Mouse (Mus musculus): Measurements from ENCODE around the gene Plppr2.
A peak's percentile ranks its signal among the peaks of the same experiment; 100 is the strongest.

The Plppr2 gene

DNA sequence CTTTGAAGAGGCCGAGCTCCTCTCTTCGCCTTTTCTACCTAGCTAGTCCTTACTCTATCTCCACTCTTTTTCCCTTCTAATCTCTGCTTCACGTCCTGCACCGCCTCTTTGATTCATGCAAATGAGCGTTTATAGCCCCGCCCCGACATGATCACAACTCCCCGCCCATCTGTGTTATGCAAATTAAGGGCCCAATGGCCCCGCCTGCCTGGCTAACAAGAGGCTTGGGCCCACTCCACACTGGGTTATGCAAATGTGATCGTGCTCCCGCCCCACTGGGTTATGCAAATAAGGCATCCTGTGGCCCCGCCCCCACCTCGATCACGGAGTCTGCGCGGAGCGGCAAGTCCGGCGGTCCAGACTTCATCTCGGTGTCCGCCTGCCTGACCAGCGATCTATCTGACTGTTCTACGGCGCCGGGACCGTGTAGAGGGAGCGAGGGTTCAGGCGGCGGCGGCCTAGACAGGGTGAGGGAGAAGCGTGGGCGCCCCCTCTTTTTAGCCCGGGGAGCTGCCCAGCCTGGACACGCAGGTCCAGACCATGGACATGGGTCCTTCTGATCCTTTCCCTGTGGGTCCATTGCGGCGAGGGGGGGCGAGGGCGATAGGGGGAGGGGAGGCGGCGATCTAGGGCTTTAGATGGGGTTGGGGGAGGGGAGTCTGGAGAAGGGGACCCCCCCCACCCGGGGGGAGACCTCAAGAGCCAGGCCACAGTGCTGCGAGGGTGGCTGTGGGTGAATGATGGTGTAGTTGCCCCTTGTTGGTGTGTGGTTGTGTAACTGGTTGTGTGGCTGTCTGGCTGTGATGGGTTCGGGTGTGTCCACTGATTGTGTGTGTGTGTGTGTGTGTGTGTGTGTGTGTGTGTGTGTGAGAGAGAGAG lies at the start of gene Plppr2:
Gene Plppr2 (plus strand): TSS at position 342 of the 879 bp plus-strand sequence.
- peak; percentile 95 to 96 for DNase-seq (ENCODE audit: low spot score in 2 of 2)

DNA sequence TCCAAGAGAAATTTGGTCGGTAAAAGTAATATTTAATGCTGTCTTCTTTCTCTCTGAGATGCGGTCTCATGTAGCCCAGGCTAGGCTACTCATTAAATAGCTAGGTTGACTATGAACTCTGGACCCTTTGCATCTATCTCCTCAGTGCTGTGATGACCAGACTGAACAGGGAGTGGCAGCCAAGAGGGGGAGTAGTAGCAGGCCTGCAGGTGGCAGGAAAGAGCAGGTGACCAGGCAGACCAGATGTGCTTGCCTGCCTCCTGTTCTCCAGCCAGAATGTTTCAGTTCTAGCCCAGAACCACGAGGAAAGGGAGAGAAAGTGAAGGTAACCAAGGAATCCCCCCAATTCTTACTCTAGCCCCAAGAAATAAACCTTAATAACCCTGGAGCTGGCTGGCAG lies 47.6 kb upstream of the Plppr2 start:
- no peak for DNase-seq (ENCODE audit: low spot score in 2 of 2)

DNA sequence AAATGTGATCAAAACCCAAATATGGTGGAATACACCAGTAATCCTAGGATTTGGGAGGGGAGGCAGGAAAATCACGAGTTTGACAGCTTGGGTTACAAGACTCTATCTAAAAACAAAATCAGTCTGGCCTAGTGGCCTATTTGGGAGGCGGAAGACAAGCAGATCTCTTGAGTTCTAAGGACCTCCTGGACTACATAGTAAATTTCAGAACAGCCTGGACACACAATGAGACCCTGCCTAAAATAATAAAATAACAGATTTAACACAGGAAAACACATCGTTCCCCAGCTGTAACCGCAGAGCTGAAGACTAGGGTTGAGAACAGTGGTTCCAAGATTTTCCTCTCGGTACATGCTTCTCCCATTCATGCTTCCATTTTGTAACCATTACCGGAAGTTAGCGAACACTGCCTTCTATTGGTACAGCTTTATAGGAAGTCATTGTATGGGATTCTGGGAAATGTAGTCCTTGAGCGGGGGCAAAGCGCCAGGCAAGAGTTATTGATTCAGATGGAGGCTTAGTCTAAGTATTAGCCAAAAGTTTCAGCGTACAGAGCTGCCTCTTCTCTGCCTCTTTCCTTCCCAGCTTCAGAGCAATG lies 35.5 kb upstream of the Plppr2 start:
- peak in 1 of 2 experiments; percentile 68 for DNase-seq (ENCODE audit: low spot score in 2 of 2)

DNA sequence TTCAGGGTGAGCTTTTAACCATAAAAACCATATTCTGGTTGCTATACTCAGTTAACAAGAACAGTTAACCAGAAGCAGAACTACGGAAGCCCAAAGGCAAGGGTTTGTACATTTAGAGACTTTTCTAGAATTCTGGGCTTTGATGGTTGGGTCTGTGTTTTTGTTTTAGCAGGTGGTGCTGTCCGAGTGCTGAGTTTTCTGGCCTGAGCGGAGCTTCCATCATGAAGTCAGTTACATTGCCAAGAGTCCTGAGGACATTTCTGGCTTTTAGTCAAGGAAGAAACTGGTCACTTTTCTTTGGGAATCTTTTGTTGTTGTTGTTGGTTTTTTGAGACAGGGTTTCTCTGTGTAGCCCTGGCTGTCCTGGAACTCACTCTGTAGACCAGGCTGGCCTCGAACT lies 32.8 kb upstream of the Plppr2 start:
- no peak for DNase-seq (ENCODE audit: low spot score in 2 of 2)

DNA sequence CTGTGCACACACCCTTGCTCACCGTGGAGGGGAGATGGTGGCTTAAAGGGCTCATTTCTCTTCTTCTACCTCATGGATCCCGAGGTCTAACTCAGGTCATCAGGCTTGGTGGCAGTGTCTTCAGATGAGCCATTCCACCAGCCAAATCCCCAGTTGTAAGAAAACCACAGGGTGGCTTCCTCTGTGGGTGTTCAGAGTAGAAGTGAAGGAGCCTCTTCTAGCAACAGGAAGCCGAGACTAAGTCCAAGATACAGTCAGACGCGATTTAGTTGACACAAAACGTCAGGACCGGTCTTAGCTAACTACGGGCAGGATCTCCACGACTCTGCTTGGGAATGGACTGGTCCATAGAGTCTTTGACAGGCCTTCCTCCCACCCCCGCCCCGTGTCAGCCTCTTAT lies 28.6 kb upstream of the Plppr2 start:
- no peak for DNase-seq (ENCODE audit: low spot score in 2 of 2)

DNA sequence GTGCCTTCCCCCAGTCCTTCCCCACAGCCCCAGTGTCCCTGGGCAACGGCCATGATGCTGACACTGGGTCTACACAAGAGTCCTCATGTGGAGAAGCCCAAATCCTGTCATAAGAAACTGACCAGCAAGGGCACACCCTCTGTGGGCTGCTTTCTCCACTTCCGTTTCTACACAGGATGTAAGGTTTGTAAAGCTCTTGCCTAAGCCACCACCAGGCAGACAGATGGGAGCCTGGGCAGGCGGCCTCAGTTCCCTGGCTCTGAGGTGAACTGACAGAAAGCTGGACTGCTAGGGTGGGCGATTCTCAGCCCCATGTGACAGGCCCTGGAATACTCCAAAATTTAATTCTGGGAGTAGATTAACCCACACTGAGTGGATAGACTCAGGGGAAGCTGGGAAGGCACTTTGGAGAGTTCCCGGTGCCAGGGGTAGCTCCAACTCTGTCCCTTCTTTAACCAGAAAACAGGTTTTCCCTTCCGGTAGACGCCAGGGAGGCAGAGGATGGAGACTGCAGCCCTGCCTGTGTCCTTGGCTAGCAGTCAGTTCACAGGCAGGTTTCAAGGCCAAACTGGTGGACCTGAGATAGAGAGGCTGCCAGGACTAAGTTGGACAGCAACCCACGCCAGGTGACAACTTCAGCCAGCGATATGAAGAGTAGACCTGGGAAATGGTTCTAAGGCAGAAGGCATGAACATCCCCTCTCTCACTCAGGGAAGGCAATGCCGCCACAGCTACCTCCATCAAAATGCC lies 27.2 kb upstream of the Plppr2 start:
- no peak for DNase-seq (ENCODE audit: low spot score in 2 of 2)

DNA sequence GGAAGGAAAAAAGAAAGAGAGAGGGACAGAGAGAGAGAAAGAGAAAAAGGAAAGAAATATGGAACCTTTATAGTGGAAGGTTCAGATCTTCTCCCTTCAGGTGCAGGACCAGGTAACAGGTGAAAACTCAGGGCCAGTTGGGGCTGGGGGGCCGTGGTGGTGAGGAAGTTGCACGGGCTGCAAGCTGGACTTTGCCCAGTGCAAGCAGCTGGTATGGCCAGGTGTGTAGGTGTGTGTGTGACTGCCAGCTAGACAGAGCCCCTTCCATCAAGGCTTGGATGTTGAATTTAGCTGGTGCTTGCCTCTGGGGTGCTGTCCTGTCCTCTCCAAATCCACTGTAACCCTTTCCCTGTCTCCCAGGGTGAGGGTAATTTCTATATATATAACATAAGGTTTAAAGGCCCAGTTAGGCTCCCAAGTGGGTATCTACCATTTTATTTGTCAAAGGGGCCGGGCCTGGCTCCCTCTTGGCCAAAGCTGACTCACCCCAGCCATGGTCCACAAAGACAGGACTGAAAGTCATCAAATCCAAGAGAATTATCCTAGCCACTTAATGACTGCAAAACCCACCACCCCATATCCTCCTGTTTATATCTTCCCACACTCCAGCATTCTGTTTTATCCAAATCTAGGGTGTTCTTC lies 19.9 kb upstream of the Plppr2 start:
- DNase-seq (ENCODE audit: low spot score in 2 of 2) = no peak

DNA sequence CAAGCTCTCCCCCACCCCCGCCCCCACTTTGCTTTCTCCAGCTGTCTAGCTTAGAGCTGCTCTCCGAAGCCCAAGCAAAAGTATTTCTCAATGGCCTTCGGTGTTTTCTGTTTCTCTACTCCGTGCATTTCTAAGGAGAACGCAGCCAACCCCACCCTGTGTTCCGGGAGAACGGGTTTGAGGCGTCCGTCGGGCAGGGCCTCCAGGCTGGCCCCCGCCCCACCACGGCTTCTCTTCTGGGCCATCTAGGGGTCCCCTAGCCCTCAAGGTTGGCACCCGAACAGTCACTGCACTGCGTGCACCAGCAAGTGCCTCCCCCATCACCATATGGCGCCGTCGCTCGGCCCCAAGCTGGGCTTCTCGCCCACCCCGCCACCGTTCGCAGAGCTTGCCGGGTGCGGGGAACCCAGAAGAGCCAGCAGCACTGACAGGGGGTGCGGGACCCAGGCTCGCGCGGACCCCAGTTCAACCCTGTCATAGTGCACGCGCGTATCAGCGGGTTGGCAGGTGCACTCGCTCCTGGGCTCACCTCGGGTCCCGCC lies 19.3 kb upstream of the Plppr2 start:
- DNase-seq (ENCODE audit: low spot score in 2 of 2) = peak in 1 of 2 experiments; percentile 43

DNA sequence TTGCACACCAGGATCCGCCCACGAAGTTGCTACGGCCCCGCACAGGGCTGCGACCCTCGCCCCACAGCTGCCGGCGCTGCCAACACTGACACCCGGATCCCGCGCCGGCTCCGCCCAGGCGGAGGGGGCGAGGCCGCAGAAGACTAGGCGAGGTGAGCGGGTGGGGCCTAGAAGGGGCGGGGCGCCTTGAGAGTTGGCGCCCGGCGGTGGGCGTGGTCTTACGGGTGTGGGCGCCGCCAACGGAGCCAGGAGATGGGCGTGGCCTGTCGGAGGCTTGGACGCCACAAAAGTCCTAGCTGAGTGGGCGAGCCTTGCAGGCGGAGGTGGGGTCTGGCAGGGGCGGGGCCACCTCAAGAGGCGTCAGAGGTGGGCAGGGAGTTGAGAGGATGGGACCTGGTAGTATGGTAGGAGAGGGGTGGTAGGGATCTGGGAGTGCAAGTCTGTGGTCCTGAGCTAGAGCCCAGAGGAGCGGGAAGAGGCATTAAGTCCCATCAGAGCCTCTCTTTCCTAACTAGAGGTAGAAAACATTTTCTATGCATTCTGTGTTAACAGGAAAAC lies 18.7 kb upstream of the Plppr2 start, which contains the start of gene Rab3d:
Gene Rab3d (minus strand): TSS at position 158 of the 558 bp plus-strand sequence.
- peak; percentile 95 to 97 for DNase-seq (ENCODE audit: low spot score in 2 of 2)

DNA sequence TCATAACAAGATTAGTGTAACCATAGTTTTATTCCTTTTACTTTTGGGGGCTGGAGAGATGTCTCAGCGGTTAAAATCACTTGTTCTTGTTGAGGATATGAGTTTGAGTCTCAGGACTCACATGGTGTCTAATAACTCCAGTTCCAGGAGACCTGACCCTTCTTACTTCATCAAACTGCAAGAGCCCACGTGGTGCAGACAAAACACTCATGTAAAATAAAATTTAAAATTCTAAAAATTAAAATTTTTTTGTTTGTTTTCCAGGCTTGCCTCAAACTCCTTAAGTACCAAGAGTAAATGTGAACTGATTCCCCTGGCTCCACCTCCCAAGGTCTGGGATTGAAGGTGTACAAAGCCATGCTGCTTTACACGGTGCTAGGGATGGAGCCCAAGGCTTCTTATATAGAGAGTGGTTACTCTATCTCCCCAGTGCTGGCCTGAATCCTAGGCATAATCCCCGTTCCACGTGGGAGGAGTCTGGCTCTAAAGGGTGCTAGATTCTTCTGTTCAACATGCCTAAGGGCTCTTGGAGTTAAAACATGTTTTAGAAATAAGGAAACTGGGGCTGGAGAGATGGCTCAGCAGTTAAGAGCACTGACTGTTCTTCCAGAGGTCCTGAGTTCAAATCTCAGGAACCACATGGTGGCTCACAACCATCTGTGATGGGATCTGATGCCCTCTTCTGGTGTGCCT lies 18.0 kb upstream of the Plppr2 start:
- DNase-seq (ENCODE audit: low spot score in 2 of 2) = no peak

DNA sequence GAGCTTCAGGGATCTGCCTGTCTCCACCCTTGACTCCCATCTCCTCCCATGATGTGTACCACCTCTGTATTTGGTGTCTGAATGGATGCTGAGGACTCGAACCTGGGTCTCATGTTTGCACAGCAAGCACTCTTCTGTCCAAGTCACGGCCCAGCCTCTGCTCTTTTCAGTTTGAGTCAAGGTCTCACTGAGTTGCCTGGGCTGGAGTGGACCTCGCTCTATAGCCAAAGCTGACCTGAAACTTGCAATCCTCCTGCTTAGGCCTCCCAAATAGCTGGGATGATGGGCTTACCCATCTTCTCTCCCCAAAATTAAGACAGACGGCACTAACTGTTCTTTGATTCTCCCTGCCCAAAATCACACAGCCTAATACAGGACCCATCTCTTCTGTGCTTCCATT lies 13.8 kb upstream of the Plppr2 start:
- DNase-seq (ENCODE audit: low spot score in 2 of 2) = no peak

DNA sequence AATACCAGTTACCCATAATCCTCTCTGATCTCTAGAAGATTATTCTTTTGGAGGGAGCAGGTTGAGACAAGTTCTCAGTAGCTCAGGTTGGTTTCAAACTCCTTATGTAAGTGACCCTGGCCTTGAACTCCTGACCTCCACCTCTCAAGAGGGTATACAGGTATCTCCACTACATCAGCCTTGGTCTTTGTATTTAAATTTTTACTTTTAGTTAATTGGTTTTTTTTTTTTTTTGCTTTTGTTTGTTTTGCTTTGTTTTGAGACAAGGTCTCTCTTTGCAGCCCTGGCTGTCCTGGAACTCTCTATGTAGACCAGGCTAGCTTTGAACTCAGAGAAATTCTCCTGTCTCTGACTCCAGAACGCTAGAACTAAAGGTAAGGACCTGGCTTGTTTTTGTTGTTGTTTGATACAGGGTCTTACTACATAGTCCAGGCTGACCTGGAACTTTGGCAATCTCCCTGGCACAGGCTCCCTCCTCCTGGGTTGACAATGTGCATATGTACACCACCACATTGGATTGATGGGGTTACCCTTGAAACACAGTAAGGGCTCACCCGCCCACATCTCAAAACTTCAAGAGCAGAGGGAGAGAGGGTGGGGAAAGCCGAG lies 13.2 kb upstream of the Plppr2 start:
- DNase-seq (ENCODE audit: low spot score in 2 of 2) = no peak

DNA sequence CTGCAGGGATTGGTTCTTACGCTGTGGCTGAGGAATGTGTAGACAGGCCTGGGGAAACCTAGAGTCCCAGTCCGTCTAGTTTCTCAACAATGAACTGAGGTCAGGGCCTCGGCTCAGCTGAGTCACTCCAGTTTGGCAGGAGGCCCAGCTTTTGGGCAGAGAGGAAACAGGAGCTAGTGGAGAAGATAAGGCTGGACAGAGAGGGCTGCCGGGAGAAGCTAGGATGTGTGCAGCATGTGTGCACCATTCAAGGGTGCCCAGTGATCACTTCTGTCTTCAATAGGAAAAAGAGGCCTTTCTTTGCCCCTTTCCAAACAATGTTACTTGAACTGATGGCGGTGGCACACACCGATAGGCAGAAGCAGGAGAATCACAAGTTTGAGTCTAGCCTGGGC lies 12.7 kb upstream of the Plppr2 start:
- DNase-seq (ENCODE audit: low spot score in 2 of 2) = peak; percentile 85 to 95

DNA sequence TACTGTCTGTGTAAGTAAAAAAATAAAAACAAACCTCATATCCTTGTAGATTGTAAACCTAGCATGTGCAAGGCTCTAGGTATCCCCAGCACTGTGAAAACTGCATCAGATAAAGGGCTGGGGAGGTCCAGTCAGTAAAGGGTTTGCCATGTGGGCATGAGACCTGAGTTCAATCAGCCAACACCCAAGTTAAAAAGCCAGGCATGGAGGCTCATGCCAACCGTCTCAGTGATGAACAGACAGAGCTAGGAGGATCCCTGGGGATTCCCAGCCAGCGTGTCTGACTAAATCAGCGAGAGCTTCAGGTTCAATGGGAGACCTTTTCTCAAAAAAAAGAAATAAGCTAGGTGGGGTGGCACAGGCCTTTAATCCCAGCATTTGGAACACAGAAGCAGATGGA lies 11.8 kb upstream of the Plppr2 start:
- DNase-seq (ENCODE audit: low spot score in 2 of 2) = no peak

DNA sequence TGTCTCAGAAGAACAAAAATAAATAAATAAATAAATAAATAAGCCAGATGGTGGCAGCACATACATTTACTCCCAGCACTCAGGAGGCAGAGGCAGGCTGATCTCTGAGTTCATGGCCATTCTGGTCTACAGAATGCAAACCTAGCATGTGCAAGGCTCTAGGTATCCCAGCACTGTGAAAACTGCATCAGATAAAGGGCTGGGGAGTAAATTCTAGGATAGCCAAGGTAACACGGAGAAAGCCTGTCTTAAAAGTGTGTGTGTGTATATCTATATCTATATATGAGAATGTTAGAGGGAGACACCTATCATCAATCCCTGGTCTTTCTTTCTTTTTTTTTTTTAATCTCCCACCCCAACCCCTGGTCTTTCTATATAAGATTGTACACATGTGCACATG lies 11.3 kb upstream of the Plppr2 start:
- DNase-seq (ENCODE audit: low spot score in 2 of 2) = no peak

DNA sequence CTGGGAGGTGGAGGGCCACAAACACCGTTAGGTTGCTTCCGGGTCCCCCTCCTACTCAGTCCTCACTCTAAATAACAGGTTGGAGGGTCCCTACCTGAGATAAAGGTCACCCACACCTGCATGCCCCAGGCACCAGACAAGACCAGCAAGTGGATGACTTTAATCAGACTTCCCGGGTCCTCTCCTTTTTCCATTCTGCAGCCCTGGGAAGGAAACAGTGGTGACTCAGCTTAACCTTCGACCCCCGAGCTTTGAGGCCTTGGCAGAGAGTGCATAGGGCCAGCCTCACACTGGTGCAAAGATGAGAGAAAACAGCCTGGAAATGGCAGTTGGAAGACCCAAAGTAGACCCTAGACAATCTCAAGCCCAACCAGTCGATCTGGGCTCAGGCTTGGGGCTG lies 10.7 kb upstream of the Plppr2 start:
- DNase-seq (ENCODE audit: low spot score in 2 of 2) = peak in 1 of 2 experiments; percentile 33

DNA sequence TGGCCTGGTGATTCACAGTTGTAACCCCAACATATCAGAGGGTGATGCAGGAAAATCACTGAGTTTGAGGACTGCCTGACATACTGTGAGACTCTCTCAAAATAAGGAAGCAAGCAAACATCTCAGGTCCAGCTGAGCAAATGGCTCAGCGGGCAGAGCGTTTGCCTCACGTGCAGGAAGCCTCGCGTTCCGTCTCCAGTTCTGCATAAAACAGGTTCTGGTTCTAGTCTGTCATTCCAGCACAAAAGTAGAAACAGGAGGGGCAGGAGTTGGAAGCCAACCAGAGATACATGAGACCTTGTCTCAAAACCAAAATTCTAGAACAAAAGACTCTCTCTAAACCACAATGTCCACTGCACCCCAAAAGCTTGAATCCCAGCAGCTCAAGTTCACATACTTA lies 10.0 kb upstream of the Plppr2 start:
- DNase-seq (ENCODE audit: low spot score in 2 of 2) = no peak

DNA sequence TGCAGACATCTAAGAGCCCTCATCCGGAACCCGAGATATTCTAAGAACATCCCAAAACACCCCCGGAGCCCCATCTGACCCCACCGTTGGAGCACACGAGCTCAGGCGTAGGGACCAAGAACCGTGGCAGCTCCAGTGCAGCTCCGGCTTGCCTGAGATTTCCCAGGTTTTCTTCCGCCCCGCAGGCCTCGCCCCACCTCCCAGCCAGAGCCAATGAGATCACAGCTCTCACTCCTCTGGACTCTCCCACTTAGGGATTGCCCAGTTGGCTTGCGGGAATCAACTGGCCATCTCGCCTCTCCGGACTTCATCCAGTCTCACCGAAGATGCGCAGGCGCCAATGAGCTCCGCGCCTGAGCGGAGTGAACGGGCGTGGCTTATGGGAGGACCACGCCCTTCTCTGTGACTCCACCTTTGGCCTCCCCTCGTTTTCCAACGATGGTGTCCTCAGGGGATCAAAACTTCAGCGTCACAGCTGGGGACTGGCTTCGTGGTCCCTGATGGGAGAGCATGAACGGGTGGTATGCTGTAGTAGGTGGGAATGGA lies 9.6 kb upstream of the Plppr2 start, which contains the start of the genes Ccdc159 and Tmem205:
Gene Ccdc159 (plus strand): TSS at position 264 of the 546 bp plus-strand sequence.
Gene Tmem205 (minus strand): TSS at position 349 of the 546 bp plus-strand sequence.
- DNase-seq (ENCODE audit: low spot score in 2 of 2) = peak; percentile 86 to 94

DNA sequence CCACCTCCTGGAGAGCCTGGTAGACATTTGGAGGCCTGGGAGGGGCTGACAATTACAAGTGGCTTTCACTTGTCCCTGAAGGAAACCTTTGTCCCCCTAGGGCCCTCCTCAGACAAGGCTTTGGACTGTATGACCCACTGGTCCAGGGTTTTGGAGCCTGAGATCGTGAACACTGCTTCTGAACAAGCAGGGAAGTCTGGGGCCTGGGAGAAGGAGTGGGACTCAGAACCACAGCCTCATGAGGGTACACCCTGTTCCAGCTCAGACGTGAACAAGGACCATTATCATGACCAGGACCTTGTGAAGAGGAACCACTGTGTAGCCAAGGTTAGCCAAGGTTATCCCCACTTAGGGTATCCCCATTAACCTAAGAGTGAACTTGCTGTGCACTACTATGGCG lies 7.6 kb upstream of the Plppr2 start:
- DNase-seq (ENCODE audit: low spot score in 2 of 2) = no peak

DNA sequence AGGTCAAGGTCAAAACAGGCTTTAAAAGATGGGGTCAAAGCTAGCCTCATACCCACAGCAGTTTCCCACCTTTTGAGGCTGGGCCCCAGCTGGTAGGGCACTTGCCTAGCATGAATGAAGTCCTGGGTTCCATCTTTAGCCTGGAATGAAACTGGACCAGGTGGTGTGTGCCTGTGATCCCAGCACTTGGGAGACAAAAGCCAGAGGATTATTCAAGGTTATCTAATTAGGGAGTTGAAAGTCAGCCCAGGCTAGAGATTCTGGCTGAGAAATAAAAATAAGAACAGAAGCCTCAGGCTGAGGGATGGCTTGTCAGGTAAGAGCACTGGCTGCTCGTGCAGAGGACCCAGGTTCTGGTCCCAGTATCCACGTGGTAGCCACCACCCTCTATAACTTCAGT lies 4.8 kb upstream of the Plppr2 start:
- DNase-seq (ENCODE audit: low spot score in 2 of 2) = no peak
